Mouse (Mus musculus) lung, adult 2 months (tissue): ENCODE results near the gene Anks1.

ENCODE experiments used
- CTCF ChIP-seq: fragments of 200-500 bp; IDR thresholded peaks from 2 replicates; pipeline ENCODE4 v1.5.1; 2011; ENCODE audit warnings: mild to moderate bottlenecking, low read length, control low read depth; ENCODE audit not compliant: insufficient read depth
- POLR2A ChIP-seq: fragments of 200-500 bp; IDR thresholded peaks from 2 replicates; pipeline ENCODE4 v1.6.1; 2011; ENCODE audit warnings: low read depth, mild to moderate bottlenecking, control low read depth, low read length, borderline replicate concordance; ENCODE audit errors: extremely low read depth

GRCm38 (mm10) chr17:27968903-27969302 is 59.8 kb downstream of the Anks1 start:
- no peak for TF ChIP-seq POLR2A
- no peak for TF ChIP-seq CTCF
